Mouse (Mus musculus) ES-Bruce4 (cell line): ENCODE results near the gene Tgm3. TPM values are rescaled to one million over a fixed set of nuclear protein-coding genes. Genes with fewer than 3 reads are reported as not detected.

Experiments used
- H3K27ac ChIP-seq: 2 replicates; pipeline ENCODE4 v1.5.1; 2012; ENCODE audit warnings: low read length, inconsistent platforms; ENCODE audit not compliant: insufficient read depth
- H3K27me3 ChIP-seq: 2 replicates; pipeline ENCODE4 v1.6.1; 2012; ENCODE audit warnings: mild to moderate bottlenecking, low read length, inconsistent platforms; ENCODE audit not compliant: control insufficient read depth, poor library complexity, insufficient read depth, severe bottlenecking
- H3K36me3 ChIP-seq: 2 replicates; pipeline ENCODE4 v1.6.1; 2012; ENCODE audit warnings: inconsistent platforms, mild to moderate bottlenecking, low read length, moderate library complexity; ENCODE audit not compliant: control insufficient read depth, poor library complexity, insufficient read depth, severe bottlenecking
- H3K4me1 ChIP-seq: one replicate; pipeline ENCODE4 v1.8.1; 2011; ENCODE audit warnings: low read length; ENCODE audit not compliant: control insufficient read depth, insufficient read depth
- H3K4me3 ChIP-seq: 2 replicates; pipeline ENCODE4 v1.5.1; 2011; ENCODE audit warnings: low read depth, mild to moderate bottlenecking, low read length
- H3K9ac ChIP-seq: 2 replicates; pipeline ENCODE4 v1.6.1; 2012; ENCODE audit warnings: low read depth, mild to moderate bottlenecking, inconsistent platforms; ENCODE audit not compliant: poor library complexity, severe bottlenecking
- H3K9me3 ChIP-seq: replicated peaks from 2 replicates; pipeline ENCODE4 v1.6.1; 2012; ENCODE audit warnings: mild to moderate bottlenecking, low read length, inconsistent platforms; ENCODE audit not compliant: control insufficient read depth, poor library complexity, insufficient read depth, severe bottlenecking
- CTCF ChIP-seq: IDR thresholded peaks from one replicate; pipeline ENCODE4 v1.8.1; 2011; ENCODE audit warnings: low read depth, low read length
- EP300 ChIP-seq: IDR thresholded peaks from 2 replicates; pipeline ENCODE4 v1.6.1; 2011; ENCODE audit warnings: low read depth, low read length; ENCODE audit not compliant: insufficient read depth
- POLR2A ChIP-seq: IDR thresholded peaks from one replicate; pipeline ENCODE4 v1.8.1; 2011; ENCODE audit warnings: low read length; ENCODE audit not compliant: insufficient read depth
- polyA plus RNA-seq: library from polyadenylated mRNA; stranded (reverse); fragments of >200 nt; gene quantifications from 2 replicates; pipeline ENCODE4 v1.2.4, GENCODE M21; 2011; ENCODE audit warnings: low read depth; ENCODE audit not compliant: missing spikeins, insufficient read depth, insufficient read length

The Tgm3 gene
- polyA plus RNA-seq, 1 experiment, result 0.33 TPM

DNA sequence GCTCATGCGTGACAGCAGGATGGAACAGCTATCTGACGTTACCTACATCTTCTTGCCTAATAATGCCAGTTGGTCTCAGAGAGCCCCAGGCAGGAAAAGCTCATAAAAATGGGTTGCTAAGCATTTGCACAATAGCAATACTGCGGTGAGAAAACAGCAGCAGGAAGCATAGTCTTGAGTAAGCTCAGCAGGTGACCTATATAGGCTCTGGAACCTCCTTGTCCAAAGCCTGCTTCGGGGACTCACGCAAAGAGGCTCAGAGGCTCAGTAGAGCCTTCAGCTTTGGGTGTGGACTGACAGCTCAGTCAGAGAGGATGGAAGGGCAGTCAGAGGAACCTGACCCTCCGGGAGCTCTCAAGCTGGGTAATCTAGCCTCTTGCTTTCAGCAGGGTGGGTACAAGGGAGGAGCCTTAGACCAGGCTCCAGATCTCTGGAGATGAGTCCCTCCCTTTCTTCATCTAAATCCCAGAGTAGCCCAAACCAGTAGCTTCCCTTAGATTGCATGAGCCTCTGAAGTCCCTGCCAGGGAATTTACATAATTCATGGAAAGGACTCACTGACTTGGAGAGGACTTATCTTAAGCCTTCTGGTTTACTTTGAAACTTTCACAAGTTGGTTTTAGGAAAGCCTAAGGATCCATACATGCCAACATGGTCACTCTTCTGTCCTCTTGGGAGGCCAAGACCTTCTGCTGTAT is 28.2 kb downstream of the Tgm3 start:
- H3K27me3 ChIP-seq, result no peaks in the 10 kb centered on the region

DNA sequence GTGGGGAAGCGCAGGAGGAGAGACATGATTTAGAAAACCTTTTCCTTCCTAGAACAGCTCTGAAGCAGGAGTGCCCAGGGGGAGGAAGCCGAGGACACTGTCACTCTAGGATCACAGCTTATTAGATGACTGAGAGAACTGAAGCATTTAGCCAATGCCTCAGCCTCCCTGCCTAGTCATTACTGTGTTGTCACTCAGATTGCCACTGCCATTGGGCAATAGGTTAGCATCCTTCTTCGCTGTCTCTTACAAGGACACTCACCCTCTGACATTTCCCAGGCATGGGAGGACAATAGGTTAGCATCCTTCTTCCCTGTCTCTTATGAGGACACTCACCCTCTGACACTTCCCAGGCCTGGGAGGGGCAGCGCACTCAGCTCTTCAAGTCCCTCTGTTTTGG is 31.7 kb downstream of the Tgm3 start:
- Histone ChIP-seq H3K4me3 (no peak overlapping the region), H3K27ac (no peak overlapping the region), H3K9ac (no peak overlapping the region), H3K36me3 (no peaks in the 10 kb centered on the region), H3K4me1 (no peaks in the 10 kb centered on the region), H3K9me3 (no peaks in the 10 kb centered on the region), H3K27me3 (no peaks in the 10 kb centered on the region)
- no peak for TF ChIP-seq POLR2A
- no peak for TF ChIP-seq CTCF
- TF ChIP-seq EP300, result no peak

More for the DNA sequence above, 28.2 kb downstream of the Tgm3 start:
- H3K9ac ChIP-seq, result no peak overlapping the region
- no peaks in the 10 kb centered on the region for H3K4me1 ChIP-seq
- no peak overlapping the region for H3K27ac ChIP-seq
- TF ChIP-seq POLR2A, result no peak
- TF ChIP-seq EP300, result no peak
- H3K9me3 ChIP-seq, result no peaks in the 10 kb centered on the region
- H3K36me3 ChIP-seq, result no peaks in the 10 kb centered on the region
- H3K4me3 ChIP-seq, result no peak overlapping the region

DNA sequence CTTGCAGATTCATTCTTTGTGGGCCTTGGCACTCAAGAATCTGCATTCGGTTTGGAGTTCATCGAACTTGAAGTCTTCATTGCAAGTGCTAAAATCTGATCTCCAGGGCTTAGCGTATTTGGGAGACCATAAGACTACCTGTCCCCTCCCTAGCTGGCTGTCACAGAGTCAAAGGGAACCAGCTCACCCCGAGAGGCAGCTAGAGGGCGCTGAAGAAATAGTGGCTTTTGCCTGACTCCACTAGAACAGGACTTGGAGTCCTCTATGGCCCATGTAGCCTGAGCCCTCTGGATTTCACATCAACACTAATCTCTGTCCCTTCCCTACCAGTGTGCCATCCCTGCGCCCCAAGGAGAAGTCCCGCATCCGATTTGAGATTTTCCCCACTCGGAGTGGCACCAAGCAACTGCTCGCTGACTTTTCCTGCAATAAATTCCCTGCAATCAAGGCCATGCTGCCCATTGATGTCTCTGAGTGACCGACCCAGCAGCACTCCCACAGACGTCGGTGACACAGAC is 35.8 kb downstream of the Tgm3 start:
- no peaks in the 10 kb centered on the region for H3K36me3 ChIP-seq
- H3K9ac ChIP-seq, result no peak overlapping the region
- H3K4me1 ChIP-seq, result no peaks in the 10 kb centered on the region
- H3K4me3 ChIP-seq, result no peak overlapping the region
- TF ChIP-seq CTCF (peak; percentile 63), POLR2A (no peak)
- no peak overlapping the region for H3K27ac ChIP-seq
- H3K9me3 ChIP-seq, result no peaks in the 10 kb centered on the region
- H3K27me3 ChIP-seq, result no peaks in the 10 kb centered on the region

DNA sequence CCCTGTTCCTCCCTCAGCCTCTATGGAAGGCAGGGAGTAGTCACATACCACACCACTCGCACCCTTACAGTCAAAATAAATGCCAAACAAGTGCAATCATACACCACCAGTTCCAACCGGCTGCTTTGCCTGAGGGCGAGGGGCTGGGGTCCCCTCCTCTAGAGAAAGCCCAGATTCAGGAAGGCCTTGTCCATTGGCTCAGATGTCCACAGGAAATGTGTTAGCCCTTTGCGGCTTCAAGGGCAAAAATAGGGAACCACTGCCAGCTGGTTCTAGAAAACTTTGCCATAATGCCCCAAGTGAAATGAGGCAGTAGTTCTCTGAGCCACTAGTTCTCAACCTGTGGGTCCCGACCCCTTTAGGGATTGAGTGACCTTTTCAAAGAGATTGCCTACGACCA is 36.6 kb downstream of the Tgm3 start:
- Histone ChIP-seq H3K4me1 (no peaks in the 10 kb centered on the region), H3K9ac (no peak overlapping the region), H3K4me3 (no peak overlapping the region), H3K36me3 (no peaks in the 10 kb centered on the region), H3K27me3 (no peaks in the 10 kb centered on the region), H3K27ac (no peak overlapping the region), H3K9me3 (no peaks in the 10 kb centered on the region)
- no peak for TF ChIP-seq EP300

DNA sequence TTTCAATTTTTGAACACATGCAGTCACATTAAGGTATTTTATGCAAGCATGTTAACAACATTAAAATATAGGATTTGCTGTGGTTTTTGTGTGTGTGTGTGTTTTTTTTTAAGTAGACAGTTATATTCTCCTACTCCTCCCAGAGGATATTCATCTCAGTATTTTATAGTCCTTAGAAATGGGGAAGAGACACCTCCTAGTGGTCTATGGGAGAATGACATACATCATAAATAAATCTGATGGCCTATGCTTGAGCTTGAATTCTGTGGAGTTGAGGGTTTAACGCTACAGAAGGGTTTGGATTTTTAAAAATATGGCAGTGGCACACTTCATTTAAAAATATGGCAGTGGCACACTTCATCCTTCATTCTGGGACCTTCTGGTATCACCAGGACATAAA is 46.0 kb downstream of the Tgm3 start:
- H3K4me3 ChIP-seq, result no peak overlapping the region
- TF ChIP-seq EP300 (no peak), POLR2A (no peak), CTCF (no peak)

DNA sequence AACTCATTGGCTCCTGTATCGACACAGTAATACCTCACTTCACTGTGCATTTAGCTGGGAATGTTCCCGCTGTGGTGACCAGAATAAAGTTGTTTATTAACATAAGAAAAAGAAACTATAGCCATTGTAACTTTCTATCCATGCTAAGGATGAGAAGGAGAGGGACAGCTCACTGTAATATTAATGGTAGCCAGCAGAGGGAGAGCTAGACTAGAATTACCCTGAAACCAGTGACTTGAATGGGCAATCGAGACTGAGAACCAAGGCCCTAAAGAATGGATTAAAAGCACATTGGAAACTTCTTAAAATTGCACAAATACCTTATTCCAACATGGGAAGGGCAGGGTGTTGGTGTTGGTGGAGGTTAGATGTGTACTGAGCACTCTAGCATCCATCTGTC is 56.1 kb downstream of the Tgm3 start:
- Histone ChIP-seq H3K27ac (no peak overlapping the region), H3K4me1 (no peaks in the 10 kb centered on the region), H3K9ac (no peak overlapping the region), H3K9me3 (no peaks in the 10 kb centered on the region), H3K27me3 (no peaks in the 10 kb centered on the region), H3K4me3 (no peak overlapping the region), H3K36me3 (no peaks in the 10 kb centered on the region)
- TF ChIP-seq CTCF (no peak), EP300 (no peak), POLR2A (no peak)

More for the DNA sequence above, 46.0 kb downstream of the Tgm3 start:
- no peaks in the 10 kb centered on the region for H3K27me3 ChIP-seq
- no peaks in the 10 kb centered on the region for H3K4me1 ChIP-seq
- no peaks in the 10 kb centered on the region for H3K36me3 ChIP-seq
- no peak overlapping the region for H3K27ac ChIP-seq
- H3K9me3 ChIP-seq, result no peaks in the 10 kb centered on the region
- H3K9ac ChIP-seq, result no peak overlapping the region
